ENCODE assay signal across 8 mouse cellular contexts in genomic region chr4:134401856-134402570, GRCm38 (mm10). TPM values are rescaled to one million over a fixed set of nuclear protein-coding genes. Genes with fewer than 3 reads are reported as not detected.
DNase-seq lines count a peak whose midpoint lies in the region; ATAC-seq and TF ChIP-seq lines count a peak whose summit lies in the region.

No protein-coding gene starts in this region.

- H3K4me1 ChIP-seq in lung, embryonic 15.5 days: peaks cover 35% of the 10 kb centered on the region
- H3K4me1 ChIP-seq in embryonic facial prominence, embryonic 12.5 days: peaks cover 30% of the 10 kb centered on the region
- H3K4me1 ChIP-seq in intestine, embryonic 14.5 days (replicated peaks; ENCODE audit: control insufficient read depth, insufficient read depth, low read length): peaks cover 21% of the 10 kb centered on the region
- H3K4me1 ChIP-seq in midbrain, postnatal 0 days (ENCODE audit: insufficient read depth, low read length): 0 out of 2 replicates have a peak, but pooled peaks cover 4% of the 10 kb centered on the region

- TF ChIP-seq CTCF in midbrain, postnatal 0 days (IDR thresholded peaks at IDR 0.05): no peak

- H3K9me3 ChIP-seq in lung, embryonic 15.5 days: no peaks in the 10 kb centered on the region
- H3K9me3 ChIP-seq in embryonic facial prominence, embryonic 12.5 days: no peaks in the 10 kb centered on the region
- no peaks in the 10 kb centered on the region for H3K9me3 ChIP-seq in intestine, embryonic 14.5 days (ENCODE audit: control insufficient read depth, low read length)
- H3K9me3 ChIP-seq in midbrain, postnatal 0 days (ENCODE audit: low read length): no peaks in the 10 kb centered on the region

- no peak for ATAC-seq in lung, embryonic 15.5 days (ENCODE audit: borderline replicate concordance, extremely low read depth, low FRiP score, low TSS enrichment)
- no peak; the same call in 1 of the 2 replicates for ATAC-seq in embryonic facial prominence, embryonic 12.5 days (ENCODE audit: insufficient number of reproducible peaks, insufficient read depth, low FRiP score, low TSS enrichment)
- 0 out of 2 replicates have a peak, but pooled peaks have one; percentile 21 for ATAC-seq in intestine, embryonic 14.5 days (replicated peaks; ENCODE audit: low FRiP score, low TSS enrichment, low read depth)
- ATAC-seq in midbrain, postnatal 0 days (ENCODE audit: low FRiP score): peak; percentile 24; the same call in 1 of the 2 replicates

- DNase-seq in lung, postnatal 25 days (ENCODE audit: low spot score): no peak
- no peak for DNase-seq in intestine, embryonic 14.5 days (ENCODE audit: low spot score)
- DNase-seq in midbrain, postnatal 0 days (ENCODE audit: low spot score): no peak
- no peak for DNase-seq in gastrocnemius, adult 8-10 months (ENCODE audit: low spot score in 2 of 2)
- DNase-seq in adrenal gland, adult 8-10 months: no peak
- DNase-seq in retina, postnatal 1 day: no peak

- H3K27ac ChIP-seq in lung, embryonic 15.5 days: no peak overlapping the region
- H3K27ac ChIP-seq in embryonic facial prominence, embryonic 12.5 days: peak overlapping the region; percentile 43; the same call in 1 of the 2 replicates
- no peak overlapping the region for H3K27ac ChIP-seq in intestine, embryonic 14.5 days (ENCODE audit: low read depth)
- peak overlapping the region; percentile 75 for H3K27ac ChIP-seq in midbrain, postnatal 0 days (ENCODE audit: low read depth, low read length)

- peak overlapping the region; percentile 75; the same call in 1 of the 2 replicates for H3K4me2 ChIP-seq in lung, embryonic 15.5 days
- H3K4me2 ChIP-seq in embryonic facial prominence, embryonic 12.5 days (replicated peaks): peak overlapping the region; percentile 57
- H3K4me2 ChIP-seq in intestine, embryonic 14.5 days (ENCODE audit: low read length): peak overlapping the region; percentile 71
- H3K4me2 ChIP-seq in midbrain, postnatal 0 days (ENCODE audit: low read depth, low read length, poor library complexity, severe bottlenecking): peak overlapping the region; percentile 54

- H3K36me3 ChIP-seq in lung, embryonic 15.5 days: peaks cover 4% of the 10 kb centered on the region; the same call in 1 of the 2 replicates
- 0 out of 2 replicates have a peak, but pooled peaks cover 2% of the 10 kb centered on the region for H3K36me3 ChIP-seq in embryonic facial prominence, embryonic 12.5 days
- peaks cover 4% of the 10 kb centered on the region; the same call in 1 of the 2 replicates for H3K36me3 ChIP-seq in intestine, embryonic 14.5 days (ENCODE audit: control insufficient read depth, insufficient read depth, low read length)
- no peaks in the 10 kb centered on the region for H3K36me3 ChIP-seq in midbrain, postnatal 0 days (ENCODE audit: insufficient read depth, low read length)

- H3K4me3 ChIP-seq in lung, embryonic 15.5 days: no peak overlapping the region
- H3K4me3 ChIP-seq in embryonic facial prominence, embryonic 12.5 days: 0 out of 2 replicates have a peak overlapping the region, but pooled peaks have one; percentile 28
- no peak overlapping the region for H3K4me3 ChIP-seq in intestine, embryonic 14.5 days (ENCODE audit: low read depth, low read length)
- H3K4me3 ChIP-seq in midbrain, postnatal 0 days (ENCODE audit: low read depth, low read length): no peak overlapping the region; the same call in 1 of the 2 replicates

- no peak overlapping the region for H3K9ac ChIP-seq in lung, embryonic 15.5 days
- no peak overlapping the region for H3K9ac ChIP-seq in embryonic facial prominence, embryonic 12.5 days
- no peak overlapping the region for H3K9ac ChIP-seq in intestine, embryonic 14.5 days (ENCODE audit: low read length)
- peak overlapping the region; percentile 44; the same call in 1 of the 2 replicates for H3K9ac ChIP-seq in midbrain, postnatal 0 days (replicated peaks; ENCODE audit: low read length, poor library complexity, severe bottlenecking)

- WGBS in lung, embryonic 15.5 days: 56% methylated on average over 16 of the region's 16 CpGs
- WGBS in embryonic facial prominence, embryonic 12.5 days: 64% methylated on average over 16 of the region's 16 CpGs
- 59% methylated on average over 16 of the region's 16 CpGs for WGBS in intestine, embryonic 14.5 days
- 64% methylated on average over 15 of the region's 16 CpGs for WGBS in midbrain, postnatal 0 days

- no peaks in the 10 kb centered on the region for H3K27me3 ChIP-seq in lung, embryonic 15.5 days
- H3K27me3 ChIP-seq in embryonic facial prominence, embryonic 12.5 days: no peaks in the 10 kb centered on the region
- no peaks in the 10 kb centered on the region for H3K27me3 ChIP-seq in intestine, embryonic 14.5 days (replicated peaks; ENCODE audit: control insufficient read depth, insufficient read depth, low read length)
- no peaks in the 10 kb centered on the region for H3K27me3 ChIP-seq in midbrain, postnatal 0 days (ENCODE audit: insufficient read depth, low read length)

RNA-seq across cellular contexts. Expression of gene Pafah2, which starts 5.9 kb away (rescaled TPM):
- 10.6 and 12.6 TPM in 2 replicates for polyA plus RNA-seq in lung, embryonic 15.5 days (2015; fragmentation: Nextera tagmentation; extraction: Ambion mirVana)
- 11.2 and 11.7 TPM in 2 replicates for polyA plus RNA-seq in embryonic facial prominence, embryonic 12.5 days (2016; fragmentation: Nextera tagmentation; extraction: Ambion mirVana)
- 28.4 and 32.5 TPM in 2 replicates for polyA plus RNA-seq in intestine, embryonic 14.5 days (2014; fragmentation: Nextera tagmentation; extraction: Ambion mirVana)
- 8.3 and 11.6 TPM in 2 replicates for total RNA-seq in midbrain, postnatal 0 days (2014; rRNA removed)
- 5.7 and 6.7 TPM in 2 replicates for polyA plus RNA-seq in midbrain, postnatal 0 days (2015; fragmentation: Nextera tagmentation; extraction: Ambion mirVana)
- total RNA-seq in gastrocnemius, adult 8-10 months (2022): 1 to 10 TPM; 2.2 to 2.8 (median 2.5) TPM
- 10 to 100 TPM; 13.9 to 21.7 (median 19.0) TPM for total RNA-seq in adrenal gland, adult 8-10 months (2022)

RNA-seq across cellular contexts. Expression of gene Extl1, which starts 18.4 kb away (rescaled TPM):
- polyA plus RNA-seq in lung, embryonic 15.5 days (2015; fragmentation: Nextera tagmentation; extraction: Ambion mirVana): 2.7 and 2.8 TPM in 2 replicates
- polyA plus RNA-seq in embryonic facial prominence, embryonic 12.5 days (2016; fragmentation: Nextera tagmentation; extraction: Ambion mirVana): 2.1 and 3.4 TPM in 2 replicates
- polyA plus RNA-seq in intestine, embryonic 14.5 days (2014; fragmentation: Nextera tagmentation; extraction: Ambion mirVana): 1.2 and 1.4 TPM in 2 replicates
- 2.1 and 2.2 TPM in 2 replicates for total RNA-seq in midbrain, postnatal 0 days (2014; rRNA removed)
- 0.79 and 1.2 TPM in 2 replicates for polyA plus RNA-seq in midbrain, postnatal 0 days (2015; fragmentation: Nextera tagmentation; extraction: Ambion mirVana)
- 10 to 100 TPM; 22.2 to 36.1 (median 29.7) TPM for total RNA-seq in gastrocnemius, adult 8-10 months (2022)
- 10 to 100 TPM in 2 of 4 experiments, 1 to 10 TPM in 2; 3.3 to 15.4 (median 9.4) TPM for total RNA-seq in adrenal gland, adult 8-10 months (2022)

RNA-seq across cellular contexts. Expression of gene Slc30a2, which starts 59.0 kb away (rescaled TPM):
- 0.26 and 0.43 TPM in 2 replicates for polyA plus RNA-seq in lung, embryonic 15.5 days (2015; fragmentation: Nextera tagmentation; extraction: Ambion mirVana)
- polyA plus RNA-seq in embryonic facial prominence, embryonic 12.5 days (2016; fragmentation: Nextera tagmentation; extraction: Ambion mirVana): 0.05 and 0.20 TPM in 2 replicates
- polyA plus RNA-seq in intestine, embryonic 14.5 days (2014; fragmentation: Nextera tagmentation; extraction: Ambion mirVana): 0.19 and 0.26 TPM in 2 replicates
- not detected in 2 replicates for total RNA-seq in midbrain, postnatal 0 days (2014; rRNA removed)
- polyA plus RNA-seq in midbrain, postnatal 0 days (2015; fragmentation: Nextera tagmentation; extraction: Ambion mirVana): 0.17 and 0.21 TPM in 2 replicates
- total RNA-seq in gastrocnemius, adult 8-10 months (2022): 10 to 100 TPM in 2 of 4 experiments, 1 to 10 TPM in 2; 3.4 to 20.1 (median 11.8) TPM
- total RNA-seq in adrenal gland, adult 8-10 months (2022): 100 to 1,000 TPM in 2 of 4 experiments, 10 to 100 TPM in 2; 29.5 to 113 (median 69.5) TPM

Comparison
In these comparisons a context has a peak if more than half of its experiments do, and no peak if none do; other contexts are left out.
1. ATAC-seq: peak in intestine, embryonic 14.5 days (single experiment) and midbrain, postnatal 0 days (single experiment); none in lung, embryonic 15.5 days (single experiment) and embryonic facial prominence, embryonic 12.5 days (single experiment).
2. H3K27ac ChIP-seq: peak in embryonic facial prominence, embryonic 12.5 days (single experiment) and midbrain, postnatal 0 days (single experiment); none in lung, embryonic 15.5 days (single experiment) and intestine, embryonic 14.5 days (single experiment).
3. Peak in every context shown above with its lines, with median percentiles within 50 percentile points of each other: H3K4me2 ChIP-seq.